Mouse (Mus musculus) hindbrain, embryonic 13.5 days (tissue): ENCODE measurements at regions not wholly inside any gene's neighbourhood (a gene's known extent, or its start where the extent isn't known, plus 50 kb on each side); places are given as distances from the start of the nearest gene placed in this dataset.

Source experiments
- ATAC-seq: fragments of 200-750 bp; cut with Nextera tagmentation; 2 replicates; pipeline ENCODE4 v1.8.0; 2017; ENCODE audit warnings: moderate TSS enrichment; ENCODE audit not compliant: low FRiP score
- H3K27ac ChIP-seq: fragments of 300-500 bp; sonication (generic); 2 replicates; pipeline ENCODE4 v1.5.1; 2015; ENCODE audit warnings: inconsistent platforms, mild to moderate bottlenecking, moderate library complexity
- H3K27me3 ChIP-seq: fragments of 300-500 bp; sonication (generic); 2 replicates; pipeline ENCODE4 v1.6.1; 2015; ENCODE audit warnings: mild to moderate bottlenecking, inconsistent platforms
- H3K36me3 ChIP-seq: fragments of 300-500 bp; sonication (generic); 2 replicates; pipeline ENCODE4 v1.6.1; 2015; ENCODE audit warnings: mild to moderate bottlenecking, inconsistent platforms
- H3K4me1 ChIP-seq: fragments of 300-500 bp; sonication (generic); replicated peaks from 2 replicates; pipeline ENCODE4 v1.6.1; 2015; ENCODE audit warnings: inconsistent platforms
- H3K4me2 ChIP-seq: fragments of 300-500 bp; sonication (generic); 2 replicates; pipeline ENCODE4 v1.6.1; 2015; ENCODE audit warnings: inconsistent platforms, mild to moderate bottlenecking, moderate library complexity
- H3K4me3 ChIP-seq: fragments of 300-500 bp; sonication (generic); 2 replicates; pipeline ENCODE4 v1.5.1; 2015; ENCODE audit warnings: mild to moderate bottlenecking, inconsistent platforms
- H3K9ac ChIP-seq: fragments of 300-500 bp; sonication (generic); 2 replicates; pipeline ENCODE4 v1.6.1; 2015; ENCODE audit warnings: mild to moderate bottlenecking, inconsistent platforms
- H3K9me3 ChIP-seq: fragments of 300-500 bp; sonication (generic); 2 replicates; pipeline ENCODE4 v1.6.1; 2016; ENCODE audit warnings: inconsistent platforms
- WGBS: fragments of 180-500 bp; shearing (Covaris S2); methylation state at CpG from one replicate; pipeline ENCODE4 v1.1.7; 2015; 5-methylcytosine and 5-hydroxymethylcytosine counted together

DNA sequence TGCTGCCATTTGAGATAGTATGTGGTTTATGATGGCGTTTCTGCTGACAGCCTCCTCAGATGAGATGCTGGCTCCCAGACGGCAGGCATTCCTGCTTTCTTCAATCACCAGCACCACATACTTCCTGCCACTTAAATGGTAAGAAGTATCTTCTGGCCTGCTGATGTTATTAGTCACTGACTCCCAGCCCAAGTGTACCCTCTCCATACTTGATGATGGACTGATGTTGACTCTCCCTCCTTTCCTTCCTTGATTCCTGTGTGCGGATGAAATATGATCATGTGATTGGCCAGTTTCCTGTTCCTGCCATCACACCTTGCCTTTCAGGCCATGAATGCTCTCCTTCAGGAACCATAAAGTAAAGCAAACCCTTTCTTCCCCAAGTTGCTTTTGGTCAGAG is 50.8 kb upstream of the Rpl10-ps3 start:
- no peaks in the 10 kb centered on the region for H3K9me3 ChIP-seq
- no peak overlapping the region for H3K27ac ChIP-seq
- H3K4me3 ChIP-seq, result no peak overlapping the region
- no peak overlapping the region for H3K4me2 ChIP-seq
- no peaks in the 10 kb centered on the region for H3K36me3 ChIP-seq
- no peaks in the 10 kb centered on the region for H3K27me3 ChIP-seq
- peaks cover 5% of the 10 kb centered on the region; the same call in 1 of the 2 replicates for H3K4me1 ChIP-seq
- 89% methylated on average over 3 of the region's 3 CpGs for WGBS
- ATAC-seq, result no peak
- no peak overlapping the region for H3K9ac ChIP-seq

DNA sequence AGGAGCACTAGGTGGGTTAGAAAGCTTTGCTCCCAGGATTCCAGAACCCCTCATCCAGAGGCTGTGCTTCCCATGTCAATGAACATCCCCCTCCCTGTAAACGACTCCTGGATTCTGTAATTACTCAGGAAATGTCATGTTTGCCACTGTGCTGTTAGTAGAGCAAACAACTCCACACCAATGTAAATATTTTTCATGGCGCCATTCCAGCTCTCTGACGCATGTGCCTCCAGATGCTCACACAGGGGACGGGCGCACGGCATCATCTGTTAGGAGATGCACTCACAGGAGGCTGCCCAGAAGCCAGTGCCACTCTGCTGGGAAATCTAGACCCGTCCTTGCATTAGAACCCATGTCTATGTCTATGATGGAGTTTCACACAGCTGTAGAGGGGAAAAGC is 51.3 kb upstream of the Rpl10-ps3 start:
- Histone ChIP-seq H3K4me3 (no peak overlapping the region), H3K36me3 (no peaks in the 10 kb centered on the region), H3K9me3 (no peaks in the 10 kb centered on the region), H3K27me3 (no peaks in the 10 kb centered on the region), H3K9ac (no peak overlapping the region), H3K4me2 (no peak overlapping the region), H3K27ac (no peak overlapping the region), H3K4me1 (peaks cover 2% of the 10 kb centered on the region; the same call in 1 of the 2 replicates)
- no peak for ATAC-seq
- WGBS, result 82% methylated on average over 7 of the region's 7 CpGs

GRCm38 (mm10) chr9:50408396-50408795 is 63.6 kb upstream of the Rpl10-ps3 start:
- Histone ChIP-seq H3K4me2 (no peak overlapping the region), H3K4me3 (no peak overlapping the region), H3K27me3 (no peaks in the 10 kb centered on the region), H3K27ac (no peak overlapping the region), H3K36me3 (no peaks in the 10 kb centered on the region), H3K4me1 (no peaks in the 10 kb centered on the region), H3K9ac (no peak overlapping the region), H3K9me3 (no peaks in the 10 kb centered on the region)
- no peak for ATAC-seq
- 76% methylated on average over 4 of the region's 4 CpGs for WGBS

DNA sequence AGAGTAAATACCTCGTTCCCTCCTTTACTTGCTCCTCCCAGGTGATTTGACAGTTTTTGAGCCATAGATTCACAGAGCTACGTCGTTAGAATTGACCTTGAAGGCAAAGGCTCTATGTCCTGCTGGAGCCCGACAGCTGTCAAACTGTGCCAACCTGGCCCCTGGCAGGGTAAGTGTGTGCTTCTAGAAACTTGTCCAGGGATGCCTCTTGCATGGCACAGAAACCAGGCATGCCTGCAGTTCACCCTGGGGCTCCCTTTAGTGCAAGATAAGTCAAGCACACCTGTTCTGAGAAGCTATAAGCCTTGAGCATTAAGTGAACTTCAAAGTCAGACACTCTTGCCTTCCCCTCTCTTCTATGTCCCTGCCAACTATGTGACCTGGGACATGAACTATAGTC is 64.1 kb upstream of the Rpl10-ps3 start:
- Histone ChIP-seq H3K4me2 (no peak overlapping the region), H3K27me3 (no peaks in the 10 kb centered on the region)
- no peak for ATAC-seq

GRCm38 (mm10) chr9:50412986-50413385 is 68.2 kb upstream of the Rpl10-ps3 start:
- no peak overlapping the region for H3K4me3 ChIP-seq
- H3K9me3 ChIP-seq, result no peaks in the 10 kb centered on the region
- H3K27me3 ChIP-seq, result no peaks in the 10 kb centered on the region
- H3K36me3 ChIP-seq, result no peaks in the 10 kb centered on the region
- H3K9ac ChIP-seq, result no peak overlapping the region
- no peak overlapping the region for H3K27ac ChIP-seq
- no peak for ATAC-seq
- 0 out of 2 replicates have a peak, but pooled peaks cover 4% of the 10 kb centered on the region for H3K4me1 ChIP-seq
- H3K4me2 ChIP-seq, result no peak overlapping the region
- 88% methylated on average over 8 of the region's 8 CpGs for WGBS

More for the DNA sequence above, 64.1 kb upstream of the Rpl10-ps3 start:
- H3K36me3 ChIP-seq, result no peaks in the 10 kb centered on the region
- H3K4me3 ChIP-seq, result no peak overlapping the region
- no peaks in the 10 kb centered on the region for H3K9me3 ChIP-seq
- no peak overlapping the region for H3K9ac ChIP-seq
- H3K27ac ChIP-seq, result no peak overlapping the region
- no peaks in the 10 kb centered on the region for H3K4me1 ChIP-seq
- 75% methylated on average over 4 of the region's 4 CpGs for WGBS

DNA sequence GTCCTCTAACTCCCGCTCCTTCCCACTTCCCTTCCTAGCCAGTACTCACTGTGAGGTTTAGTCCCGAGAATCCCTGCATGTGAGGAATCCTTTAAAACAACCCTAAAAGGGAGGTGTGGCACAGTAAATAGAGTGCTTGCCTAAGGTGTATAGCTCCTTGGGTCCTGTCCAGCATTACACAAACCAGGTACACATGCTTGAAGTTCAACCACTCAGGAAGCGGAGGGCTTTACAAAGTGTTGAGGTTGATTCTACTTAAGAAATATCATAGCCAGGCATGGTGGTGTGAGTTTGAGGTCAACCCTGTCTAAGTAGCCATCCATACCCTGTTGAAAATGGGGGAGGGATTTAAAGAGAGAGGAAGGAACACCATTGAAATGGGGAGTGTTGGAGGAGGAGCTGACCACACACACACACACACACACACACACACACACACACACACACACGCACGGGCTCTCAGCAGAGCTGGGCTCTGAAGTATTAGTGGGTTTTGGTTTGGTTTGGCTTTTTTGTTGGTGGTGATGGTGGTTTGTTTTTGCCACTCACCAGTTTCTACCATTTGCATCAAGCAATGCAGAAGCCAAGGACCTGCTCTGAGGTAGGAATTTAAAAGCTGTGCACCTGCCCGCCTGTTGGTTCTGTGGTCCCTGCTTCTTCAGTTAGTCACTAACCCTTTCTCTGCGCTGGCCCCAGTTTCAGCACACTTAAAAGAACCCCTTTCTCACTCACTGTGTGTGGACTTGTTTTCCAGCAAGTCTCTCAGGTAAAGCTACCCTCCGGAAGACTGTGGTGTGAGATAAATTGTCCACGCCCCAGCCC is 69.0 kb upstream of the Rpl10-ps3 start:
- Histone ChIP-seq H3K27ac (no peak overlapping the region), H3K9ac (no peak overlapping the region)
- ATAC-seq, result no peak

DNA sequence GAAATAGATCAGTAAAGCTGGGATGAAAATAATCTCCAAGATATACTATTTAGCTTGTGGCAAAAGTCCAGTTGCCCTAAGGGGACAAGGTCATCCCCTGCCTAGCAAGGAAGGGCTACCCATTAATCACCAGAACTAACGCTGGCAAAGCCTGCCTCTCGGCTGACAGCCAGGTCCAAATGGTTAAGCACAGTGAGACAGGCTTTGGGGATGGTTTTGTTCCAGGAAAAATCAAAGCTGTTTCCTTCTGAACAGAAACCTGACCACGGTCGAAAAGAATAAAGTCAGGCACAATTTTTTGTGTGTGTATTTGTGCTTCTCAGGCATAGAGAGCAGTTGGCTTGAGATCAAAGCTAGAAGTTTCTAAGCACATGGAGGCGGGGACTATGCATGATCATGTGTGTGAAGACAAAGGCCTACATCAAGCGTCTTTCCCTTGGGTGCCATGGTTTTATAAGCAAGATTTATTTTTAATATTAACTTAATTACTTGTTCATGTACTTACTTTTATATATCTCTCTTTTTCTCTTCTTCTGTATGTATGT is 70.1 kb upstream of the Rpl10-ps3 start:
- H3K27me3 ChIP-seq, result no peaks in the 10 kb centered on the region
- no peak overlapping the region for H3K27ac ChIP-seq
- 61% methylated on average over 6 of the region's 6 CpGs for WGBS
- no peaks in the 10 kb centered on the region for H3K9me3 ChIP-seq
- no peak overlapping the region for H3K4me3 ChIP-seq
- H3K4me1 ChIP-seq, result 0 out of 2 replicates have a peak, but pooled peaks cover 4% of the 10 kb centered on the region
- H3K4me2 ChIP-seq, result no peak overlapping the region
- ATAC-seq, result no peak
- H3K9ac ChIP-seq, result no peak overlapping the region
- no peaks in the 10 kb centered on the region for H3K36me3 ChIP-seq

More for the DNA sequence above, 69.0 kb upstream of the Rpl10-ps3 start:
- H3K27me3 ChIP-seq, result no peaks in the 10 kb centered on the region
- 0 out of 2 replicates have a peak, but pooled peaks cover 4% of the 10 kb centered on the region for H3K4me1 ChIP-seq
- no peaks in the 10 kb centered on the region for H3K36me3 ChIP-seq
- no peaks in the 10 kb centered on the region for H3K9me3 ChIP-seq
- 92% methylated on average over 9 of the region's 9 CpGs for WGBS
- no peak overlapping the region for H3K4me3 ChIP-seq
- H3K4me2 ChIP-seq, result no peak overlapping the region

DNA sequence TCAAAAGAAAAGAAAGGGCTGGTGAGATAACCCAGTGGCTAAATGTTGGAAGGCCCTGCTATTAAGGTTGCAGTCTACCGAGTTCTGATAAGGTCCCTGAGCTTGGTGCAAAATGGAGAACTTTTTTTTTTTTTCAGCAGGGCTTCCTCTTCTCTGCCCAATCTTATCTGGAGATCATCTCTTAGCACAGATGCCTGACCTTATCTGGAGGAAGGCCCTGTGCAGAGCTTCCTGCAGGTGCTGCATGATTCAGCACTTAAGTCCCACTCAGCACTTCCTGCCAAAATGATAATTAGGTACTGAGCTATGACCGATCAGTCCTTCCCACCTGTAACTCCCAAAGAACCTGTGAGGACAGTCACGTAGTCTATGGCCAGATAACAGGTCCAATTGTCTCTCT is 71.9 kb upstream of the Rpl10-ps3 start:
- H3K4me1 ChIP-seq, result peaks cover 5% of the 10 kb centered on the region
- H3K27me3 ChIP-seq, result no peaks in the 10 kb centered on the region
- no peak overlapping the region for H3K4me3 ChIP-seq
- no peaks in the 10 kb centered on the region for H3K36me3 ChIP-seq
- no peaks in the 10 kb centered on the region for H3K9me3 ChIP-seq
- no peak for ATAC-seq
- H3K27ac ChIP-seq, result no peak overlapping the region
- 78% methylated on average over 3 of the region's 3 CpGs for WGBS
- no peak overlapping the region for H3K4me2 ChIP-seq
- H3K9ac ChIP-seq, result no peak overlapping the region

GRCm38 (mm10) chr9:50421061-50421460 is 73.3 kb upstream of the Plet1 start:
- Histone ChIP-seq H3K4me2 (no peak overlapping the region), H3K27me3 (no peaks in the 10 kb centered on the region), H3K27ac (no peak overlapping the region), H3K36me3 (no peaks in the 10 kb centered on the region), H3K4me3 (no peak overlapping the region), H3K4me1 (peaks cover 7% of the 10 kb centered on the region), H3K9ac (no peak overlapping the region), H3K9me3 (no peaks in the 10 kb centered on the region)
- no peak for ATAC-seq
- 93% methylated on average over 2 of the region's 2 CpGs for WGBS

DNA sequence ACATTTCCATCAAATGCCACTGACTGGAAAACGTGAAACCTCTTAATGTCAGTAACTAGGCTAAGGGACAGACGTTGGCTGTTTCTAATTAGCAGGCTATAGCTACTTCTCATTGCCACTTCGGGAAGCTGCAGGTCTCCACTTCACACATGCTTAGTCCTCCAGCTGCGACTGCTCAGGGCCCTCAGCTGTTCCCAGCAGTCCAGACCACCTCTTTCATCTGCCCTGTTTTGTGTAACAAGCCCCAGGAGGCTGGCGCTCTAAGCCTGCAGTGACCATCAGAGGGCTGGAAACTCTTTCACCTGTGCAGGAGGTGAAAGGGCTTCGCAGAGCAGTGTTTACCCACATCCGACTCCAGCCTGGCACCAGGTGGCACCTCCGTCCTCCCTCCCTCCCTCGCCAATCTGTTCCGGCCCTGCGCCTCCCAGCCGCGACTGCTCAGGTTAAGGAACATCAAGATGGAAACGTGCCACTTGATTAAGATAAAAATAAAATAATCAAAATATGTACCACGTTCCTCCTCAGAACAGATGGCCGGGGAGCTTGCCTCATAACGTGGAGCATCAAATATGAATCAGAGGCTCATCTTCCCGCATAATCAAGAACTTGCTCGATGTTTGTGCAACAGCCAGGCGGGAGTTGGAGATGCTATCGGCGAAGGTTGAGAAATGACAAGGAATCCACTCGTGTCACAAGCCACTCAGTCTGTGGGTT is 72.6 kb upstream of the Plet1 start:
- Histone ChIP-seq H3K4me3 (no peak overlapping the region), H3K27ac (no peak overlapping the region), H3K9me3 (no peaks in the 10 kb centered on the region), H3K36me3 (no peaks in the 10 kb centered on the region), H3K4me1 (peaks cover 7% of the 10 kb centered on the region), H3K4me2 (no peak overlapping the region), H3K9ac (no peak overlapping the region), H3K27me3 (no peaks in the 10 kb centered on the region)
- WGBS, result 73% methylated on average over 23 of the region's 23 CpGs
- no peak for ATAC-seq

DNA sequence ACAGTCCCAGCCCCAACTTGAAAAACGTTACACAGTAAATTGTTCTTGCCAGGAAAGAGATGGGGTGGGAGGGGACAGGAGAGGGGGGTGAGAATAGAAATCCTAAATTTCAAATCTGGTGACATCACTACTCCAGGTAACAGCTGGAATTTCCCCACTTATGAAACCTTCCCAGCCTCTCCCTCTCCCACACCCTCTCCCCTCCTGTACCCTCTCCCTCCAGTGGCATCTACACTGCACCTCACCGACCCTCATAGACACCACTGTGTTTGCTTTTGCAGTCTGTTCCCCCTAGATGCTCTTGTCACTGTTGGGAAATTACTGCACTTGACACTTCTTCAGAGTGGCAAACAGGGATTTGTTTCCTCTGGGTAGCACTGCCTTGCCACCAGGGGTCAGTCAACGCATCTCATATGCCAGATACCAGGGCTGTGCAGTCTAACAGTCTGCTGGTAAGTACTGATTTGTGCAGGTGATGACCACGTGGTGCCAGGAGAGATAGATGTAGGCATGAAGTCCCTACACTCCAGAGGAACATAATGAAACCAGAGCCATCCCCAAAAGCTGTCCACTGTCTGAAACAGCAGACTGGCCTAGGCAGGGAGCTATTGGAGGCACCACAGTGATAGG is 68.3 kb upstream of the Plet1 start:
- H3K4me1 ChIP-seq, result peaks cover 7% of the 10 kb centered on the region
- 50% methylated on average over 4 of the region's 4 CpGs for WGBS
- H3K27ac ChIP-seq, result no peak overlapping the region

DNA sequence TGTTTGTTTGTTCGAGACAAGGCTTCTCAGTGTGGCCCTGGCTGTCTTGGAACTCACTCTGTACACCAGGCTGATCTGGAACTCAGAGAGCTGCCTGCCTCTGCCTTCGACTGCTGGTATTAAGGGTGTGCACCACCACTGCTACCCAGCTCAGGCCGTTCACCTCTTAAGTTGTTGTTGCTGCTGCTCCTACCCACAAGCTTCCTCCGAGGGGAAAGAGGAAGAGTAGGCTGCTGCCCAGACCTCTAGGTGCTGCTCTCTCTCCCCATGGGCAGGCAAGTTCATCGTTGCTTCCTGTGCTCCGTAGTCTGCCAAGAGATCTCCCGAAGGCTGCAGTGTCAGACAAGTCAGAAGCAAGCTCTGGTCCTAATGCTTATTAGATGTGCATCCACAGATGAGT is 64.2 kb upstream of the Plet1 start:
- Histone ChIP-seq H3K36me3 (no peaks in the 10 kb centered on the region), H3K4me1 (0 out of 2 replicates have a peak, but pooled peaks cover 4% of the 10 kb centered on the region), H3K27ac (no peak overlapping the region), H3K4me3 (no peak overlapping the region), H3K9ac (no peak overlapping the region), H3K9me3 (no peaks in the 10 kb centered on the region), H3K4me2 (no peak overlapping the region), H3K27me3 (no peaks in the 10 kb centered on the region)
- ATAC-seq, result no peak
- 86% methylated on average over 7 of the region's 7 CpGs for WGBS

More for the DNA sequence above, 68.3 kb upstream of the Plet1 start:
- ATAC-seq, result no peak
- H3K9ac ChIP-seq, result no peak overlapping the region
- no peaks in the 10 kb centered on the region for H3K9me3 ChIP-seq
- H3K4me3 ChIP-seq, result no peak overlapping the region
- no peaks in the 10 kb centered on the region for H3K27me3 ChIP-seq
- H3K4me2 ChIP-seq, result no peak overlapping the region
- no peaks in the 10 kb centered on the region for H3K36me3 ChIP-seq
